Mouse (Mus musculus) heart, adult 11 months (tissue): ENCODE measurements around the gene Gm20388.

Experiments used
- DNase-seq: peaks from one replicate; pipeline ENCODE4 v3.0.0; 2022

Gm20388 gene

GRCm38 (mm10) chr8:123108010-123108409 is 3197.4 kb downstream of the Gm20388 start:
- DNase-seq = no peak

- DNase-seq = no peak
Measured at GRCm38 (mm10) chr8:123108953-123109352, 3198.3 kb downstream of the Gm20388 start.

GRCm38 (mm10) chr8:123110649-123111048 is 3200.0 kb downstream of the Gm20388 start:
- DNase-seq = no peak

- DNase-seq = no peak
Measured at GRCm38 (mm10) chr8:123112892-123113291, 3202.3 kb downstream of the Gm20388 start.

GRCm38 (mm10) chr8:123113908-123114469 is 3203.3 kb downstream of the Gm20388 start:
- DNase-seq = no peak

- DNase-seq = no peak
Measured at GRCm38 (mm10) chr8:123114644-123115043, 3204.0 kb downstream of the Gm20388 start.

- DNase-seq = no peak
Measured at GRCm38 (mm10) chr8:123117127-123117731, 3206.6 kb downstream of the Gm20388 start, which contains the start of gene Cpne7. Cpne7 (plus strand) TSS chr8:123117374.

- DNase-seq = no peak
Measured at GRCm38 (mm10) chr8:123117744-123118143, 3207.1 kb downstream of the Gm20388 start.

- DNase-seq = no peak
Measured at GRCm38 (mm10) chr8:123122059-123122458, 3211.4 kb downstream of the Gm20388 start.

- no peak for DNase-seq
Measured at GRCm38 (mm10) chr8:123122670-123123069, 3212.0 kb downstream of the Gm20388 start.

- DNase-seq = no peak
Measured at GRCm38 (mm10) chr8:123126193-123126816, 3215.7 kb downstream of the Gm20388 start.

GRCm38 (mm10) chr8:123131041-123131440 is 3220.4 kb downstream of the Gm20388 start:
- peak; percentile 93 for DNase-seq

GRCm38 (mm10) chr8:123132953-123133352 is 3222.3 kb downstream of the Gm20388 start:
- no peak for DNase-seq

GRCm38 (mm10) chr8:123134149-123134713 is 3223.6 kb downstream of the Gm20388 start:
- peak; percentile 92 for DNase-seq

- peak; percentile 90 for DNase-seq
Measured at GRCm38 (mm10) chr8:123135406-123135805, 3224.8 kb downstream of the Gm20388 start.

GRCm38 (mm10) chr8:123135806-123136205 is 3225.2 kb downstream of the Gm20388 start:
- DNase-seq = peak; percentile 89

GRCm38 (mm10) chr8:123136287-123136686 is 3225.6 kb downstream of the Gm20388 start:
- peak; percentile 98 for DNase-seq

- peak; percentile 96 for DNase-seq
Measured at GRCm38 (mm10) chr8:123137645-123138077, 3227.0 kb downstream of the Gm20388 start.

- no peak for DNase-seq
Measured at GRCm38 (mm10) chr8:123138741-123139140, 3228.1 kb downstream of the Gm20388 start.

- peak; percentile 99 for DNase-seq
Measured at GRCm38 (mm10) chr8:123141741-123142462, 3231.3 kb downstream of the Gm20388 start.

GRCm38 (mm10) chr8:123145279-123145678 is 3234.6 kb downstream of the Gm20388 start:
- DNase-seq = peak; percentile 96

- DNase-seq = peak; percentile 98
Measured at GRCm38 (mm10) chr8:123146390-123146789, 3235.7 kb downstream of the Gm20388 start.

GRCm38 (mm10) chr8:123150737-123151171 is 3240.1 kb downstream of the Gm20388 start:
- peak; percentile 96 for DNase-seq
